Comparison of ENCODE assay signal across 8 mouse cellular contexts in genomic region chr15:99772925-99773324, GRCm38 (mm10). TPM values are rescaled to one million over a fixed set of nuclear protein-coding genes. Genes with fewer than 3 reads are reported as not detected.
DNase-seq lines count a peak whose midpoint lies in the region; ATAC-seq and TF ChIP-seq lines count a peak whose summit lies in the region.

No protein-coding gene starts in this region.

- no peak overlapping the region for H3K27ac ChIP-seq in heart, postnatal 0 days (ENCODE audit: low read depth)
- peak overlapping the region; percentile 42 for H3K27ac ChIP-seq in ES-Bruce4 (ENCODE audit: insufficient read depth, low read length)
- no peak overlapping the region for H3K27ac ChIP-seq in forebrain, embryonic 14.5 days (ENCODE audit: low read depth, low read length)
- H3K27ac ChIP-seq in liver, postnatal 0 days (ENCODE audit: low read depth) = no peak overlapping the region

- TF ChIP-seq CTCF in heart, postnatal 0 days (IDR thresholded peaks at IDR 0.05; ENCODE audit: low read depth) = no peak
- TF ChIP-seq CTCF in ES-Bruce4 (IDR thresholded peaks at IDR 0.05; ENCODE audit: low read depth, low read length) = no peak
- no peak for TF ChIP-seq CTCF in liver, postnatal 0 days (IDR thresholded peaks at IDR 0.05; ENCODE audit: low read depth)

- DNase-seq in heart, postnatal 0 days (ENCODE audit: low spot score) = no peak
- no peak for DNase-seq in heart, postnatal 4 days
- DNase-seq in forebrain, embryonic 14.5 days (ENCODE audit: low spot score) = no peak
- DNase-seq in liver, postnatal 0 days = no peak
- no peak for DNase-seq in right cerebral cortex, postnatal 10 days (ENCODE audit: low spot score in 2 of 2)
- no peak for DNase-seq in thymus, postnatal 10 days (ENCODE audit: low spot score in 2 of 2)
- DNase-seq in right cerebral cortex, postnatal 4 days = no peak

- ATAC-seq in heart, postnatal 0 days (ENCODE audit: insufficient read depth, low read depth) = no peak
- no peak for ATAC-seq in forebrain, embryonic 14.5 days
- ATAC-seq in liver, postnatal 0 days = no peak

- H3K4me3 ChIP-seq in heart, postnatal 0 days (ENCODE audit: low read depth, low read length) = no peak overlapping the region
- peak overlapping the region; percentile 44; the same call in 1 of the 2 replicates for H3K4me3 ChIP-seq in ES-Bruce4 (ENCODE audit: low read depth, low read length)
- H3K4me3 ChIP-seq in forebrain, embryonic 14.5 days (ENCODE audit: low read depth, low read length) = no peak overlapping the region
- H3K4me3 ChIP-seq in liver, postnatal 0 days (ENCODE audit: low read depth, low read length) = no peak overlapping the region

- H3K27me3 ChIP-seq in heart, postnatal 0 days (ENCODE audit: control insufficient read depth, insufficient read depth, low read length) = no peaks in the 10 kb centered on the region
- no peaks in the 10 kb centered on the region for H3K27me3 ChIP-seq in ES-Bruce4 (ENCODE audit: control insufficient read depth, insufficient read depth, low read length, poor library complexity, severe bottlenecking)
- H3K27me3 ChIP-seq in forebrain, embryonic 14.5 days (replicated peaks; ENCODE audit: control insufficient read depth, insufficient read depth, low read length) = no peaks in the 10 kb centered on the region
- no peaks in the 10 kb centered on the region for H3K27me3 ChIP-seq in liver, postnatal 0 days (ENCODE audit: insufficient read depth, low read length)

- no peaks in the 10 kb centered on the region for H3K36me3 ChIP-seq in heart, postnatal 0 days (replicated peaks; ENCODE audit: control insufficient read depth, insufficient read depth, low read length)
- H3K36me3 ChIP-seq in ES-Bruce4 (ENCODE audit: control insufficient read depth, insufficient read depth, low read length, poor library complexity, severe bottlenecking) = no peaks in the 10 kb centered on the region
- no peaks in the 10 kb centered on the region for H3K36me3 ChIP-seq in forebrain, embryonic 14.5 days (ENCODE audit: control insufficient read depth, insufficient read depth, low read length)
- H3K36me3 ChIP-seq in liver, postnatal 0 days (replicated peaks; ENCODE audit: insufficient read depth, low read length) = no peaks in the 10 kb centered on the region

- no peak for TF ChIP-seq EP300 in heart, postnatal 0 days (IDR thresholded peaks at IDR 0.05; ENCODE audit: low read depth)
- no peak for TF ChIP-seq EP300 in ES-Bruce4 (IDR thresholded peaks at IDR 0.05; ENCODE audit: insufficient read depth, low read depth, low read length)
- no peak for TF ChIP-seq EP300 in liver, postnatal 0 days (IDR thresholded peaks at IDR 0.05; ENCODE audit: low read depth)

- no peaks in the 10 kb centered on the region for H3K9me3 ChIP-seq in heart, postnatal 0 days (replicated peaks; ENCODE audit: control insufficient read depth, low read length)
- no peaks in the 10 kb centered on the region for H3K9me3 ChIP-seq in ES-Bruce4 (replicated peaks; ENCODE audit: control insufficient read depth, insufficient read depth, low read length, poor library complexity, severe bottlenecking)
- H3K9me3 ChIP-seq in forebrain, embryonic 14.5 days (replicated peaks; ENCODE audit: control insufficient read depth, low read length) = no peaks in the 10 kb centered on the region
- no peaks in the 10 kb centered on the region for H3K9me3 ChIP-seq in liver, postnatal 0 days (ENCODE audit: low read length)

- H3K4me2 ChIP-seq in heart, postnatal 0 days (ENCODE audit: low read depth, low read length) = peak overlapping the region; percentile 77
- H3K4me2 ChIP-seq in forebrain, embryonic 14.5 days (ENCODE audit: low read length) = peak overlapping the region; percentile 77; the same call in 1 of the 2 replicates
- peak overlapping the region; percentile 91; the same call in 1 of the 2 replicates for H3K4me2 ChIP-seq in liver, postnatal 0 days (ENCODE audit: low read depth, low read length)

- no peaks in the 10 kb centered on the region for H3K4me1 ChIP-seq in heart, postnatal 0 days (ENCODE audit: control insufficient read depth, insufficient read depth)
- peaks cover 2% of the 10 kb centered on the region for H3K4me1 ChIP-seq in ES-Bruce4 (ENCODE audit: control insufficient read depth, insufficient read depth, low read length)
- H3K4me1 ChIP-seq in forebrain, embryonic 14.5 days (ENCODE audit: control insufficient read depth, insufficient read depth, low read length) = peaks cover 11% of the 10 kb centered on the region; the same call in 1 of the 2 replicates
- peaks cover 9% of the 10 kb centered on the region for H3K4me1 ChIP-seq in liver, postnatal 0 days (ENCODE audit: insufficient read depth)

- 47% methylated on average over 3 of the region's 3 CpGs for WGBS in heart, postnatal 0 days
- 18% methylated on average over 3 of the region's 3 CpGs for WGBS in forebrain, embryonic 14.5 days
- WGBS in liver, postnatal 0 days (ENCODE audit: insufficient replicate concordance) = 50% methylated on average over 3 of the region's 3 CpGs

- no peak for TF ChIP-seq POLR2A in ES-Bruce4 (IDR thresholded peaks at IDR 0.05; ENCODE audit: insufficient read depth, low read length)

- no peak overlapping the region for H3K9ac ChIP-seq in heart, postnatal 0 days (replicated peaks; ENCODE audit: low read depth, low read length)
- H3K9ac ChIP-seq in ES-Bruce4 (ENCODE audit: low read depth, poor library complexity, severe bottlenecking) = peak overlapping the region; percentile 46
- H3K9ac ChIP-seq in forebrain, embryonic 14.5 days (ENCODE audit: low read length) = no peak overlapping the region
- no peak overlapping the region for H3K9ac ChIP-seq in liver, postnatal 0 days (replicated peaks)

RNA-seq across cellular contexts. Expression of gene Cers5, which starts 0.2 kb away (rescaled TPM):
- total RNA-seq in heart, postnatal 0 days (2014; rRNA removed; ENCODE audit: low replicate concordance) = 51.6 and 58.7 TPM in 2 replicates
- 37.4 and 38.9 TPM in 2 replicates for polyA plus RNA-seq in heart, postnatal 0 days (2015; fragmentation: Nextera tagmentation; extraction: Ambion mirVana)
- total RNA-seq in heart, postnatal 4 days (2021) = 10 to 100 TPM; 29.3 to 31.3 TPM
- polyA plus RNA-seq in ES-Bruce4 (2011; ENCODE audit: insufficient read depth, insufficient read length, low read depth, missing spikeins) = 49.5 and 52.1 TPM in 2 replicates
- polyA plus RNA-seq in forebrain, embryonic 14.5 days (2014; fragmentation: Nextera tagmentation; extraction: Ambion mirVana) = 71.9 and 72.5 TPM in 2 replicates
- 6.7 and 7.0 TPM in 2 replicates for polyA plus RNA-seq in liver, postnatal 0 days (2015; fragmentation: Nextera tagmentation; extraction: Ambion mirVana)

RNA-seq across cellular contexts. Expression of gene Cox14, which starts 47.5 kb away (rescaled TPM):
- 94.2 and 195 TPM in 2 replicates for total RNA-seq in heart, postnatal 0 days (2014; rRNA removed; ENCODE audit: low replicate concordance)
- polyA plus RNA-seq in heart, postnatal 0 days (2015; fragmentation: Nextera tagmentation; extraction: Ambion mirVana) = 341 and 358 TPM in 2 replicates
- 100 to 1,000 TPM; 150 to 159 TPM for total RNA-seq in heart, postnatal 4 days (2021)
- 36.3 and 37.8 TPM in 2 replicates for polyA plus RNA-seq in ES-Bruce4 (2011; ENCODE audit: insufficient read depth, insufficient read length, low read depth, missing spikeins)
- polyA plus RNA-seq in forebrain, embryonic 14.5 days (2014; fragmentation: Nextera tagmentation; extraction: Ambion mirVana) = 195 and 238 TPM in 2 replicates
- 111 and 117 TPM in 2 replicates for polyA plus RNA-seq in liver, postnatal 0 days (2015; fragmentation: Nextera tagmentation; extraction: Ambion mirVana)

RNA-seq across cellular contexts. Expression of gene Gpd1, which starts 55.6 kb away (rescaled TPM):
- total RNA-seq in heart, postnatal 0 days (2014; rRNA removed; ENCODE audit: low replicate concordance) = 8.7 and 16.4 TPM in 2 replicates
- polyA plus RNA-seq in heart, postnatal 0 days (2015; fragmentation: Nextera tagmentation; extraction: Ambion mirVana) = 9.0 and 9.9 TPM in 2 replicates
- 10 to 100 TPM; 24.5 to 26.4 TPM for total RNA-seq in heart, postnatal 4 days (2021)
- polyA plus RNA-seq in ES-Bruce4 (2011; ENCODE audit: insufficient read depth, insufficient read length, low read depth, missing spikeins) = 0.28 and 1.9 TPM in 2 replicates
- polyA plus RNA-seq in forebrain, embryonic 14.5 days (2014; fragmentation: Nextera tagmentation; extraction: Ambion mirVana) = 0.77 and 1.2 TPM in 2 replicates
- 147 and 150 TPM in 2 replicates for polyA plus RNA-seq in liver, postnatal 0 days (2015; fragmentation: Nextera tagmentation; extraction: Ambion mirVana)

Comparison
In these comparisons a context has a peak if more than half of its experiments do, and no peak if none do; other contexts are left out.
1. RNA of gene Gpd1, which starts 55.6 kb away (polyA plus RNA-seq): 147 to 150 TPM in liver, postnatal 0 days; 9.0 to 9.9 TPM in heart, postnatal 0 days, 0.77 to 1.2 TPM in forebrain, embryonic 14.5 days and 0.28 to 1.9 TPM in ES-Bruce4; every median in the first group is over 10 times any median in the second.
2. Peak in every context shown above with its lines, with median percentiles within 50 percentile points of each other: H3K4me2 ChIP-seq.